Mouse (Mus musculus) CH12.LX (cell line): ENCODE measurements around the gene Cfap44. TPM values are rescaled to one million over a fixed set of nuclear protein-coding genes. Genes with fewer than 3 reads are reported as not detected.

Experiments used
- DNase-seq: peaks from one replicate; pipeline ENCODE4 v3.0.0-alpha.2; 2013; ENCODE audit errors: extremely low read depth
- H3K27ac ChIP-seq: 2 replicates; pipeline ENCODE4 v1.5.1; 2012; ENCODE audit warnings: low read depth, mild to moderate bottlenecking, control low read depth, moderate library complexity; ENCODE audit not compliant: insufficient read depth
- H3K27me3 ChIP-seq: replicated peaks from 2 replicates; pipeline ENCODE3; 2012; ENCODE audit warnings: inconsistent platforms
- H3K36me3 ChIP-seq, 2 experiments: replicated peaks in 1 of 2; 2 replicates each; pipeline versions ENCODE3 to v1.6.1; 2012; ENCODE audit warnings: inconsistent platforms in 1 of 2, low read length in 1 of 2, mild to moderate bottlenecking in 1 of 2, mixed read lengths in 1 of 2, moderate library complexity in 1 of 2; ENCODE audit not compliant: control insufficient read depth in 1 of 2, insufficient read depth in 1 of 2
- H3K4me1 ChIP-seq, 2 experiments: 2 replicates each; pipeline ENCODE4 v1.6.1; 2012; ENCODE audit warnings: inconsistent platforms in 1 of 2, moderate library complexity in 1 of 2; ENCODE audit not compliant: insufficient read depth in 2 of 2, control insufficient read depth in 1 of 2
- H3K4me2 ChIP-seq: 2 replicates; pipeline ENCODE4 v1.6.1; 2012; ENCODE audit warnings: low read depth, mild to moderate bottlenecking, control low read depth; ENCODE audit not compliant: poor library complexity, insufficient read depth, severe bottlenecking
- H3K4me3 ChIP-seq, 3 experiments: fragments of 150-350 bp in 1 of 3; sonication (generic) in 1 of 3; replicated peaks in 1 of 3; 2 replicates each; pipeline versions ENCODE3 to v1.5.1; 2011 to 2012; ENCODE audit warnings: low read depth in 2 of 3, low read length in 2 of 3, mild to moderate bottlenecking in 2 of 3, moderate library complexity in 2 of 3, control low read depth in 1 of 3, improper control_type of control experiment in 1 of 3, inconsistent platforms in 1 of 3, mixed read lengths in 1 of 3; ENCODE audit not compliant: poor library complexity in 1 of 3
- H3K79me2 ChIP-seq: replicated peaks from 2 replicates; pipeline ENCODE4 v1.6.1; 2012; ENCODE audit warnings: mild to moderate bottlenecking, moderate library complexity; ENCODE audit not compliant: control insufficient read depth, poor library complexity, insufficient read depth, severe bottlenecking; ENCODE audit errors: extremely low read depth
- H3K9ac ChIP-seq: 2 replicates; pipeline ENCODE4 v1.6.1; 2012; ENCODE audit warnings: low read depth, mild to moderate bottlenecking, control low read depth, moderate library complexity; ENCODE audit not compliant: insufficient read depth
- H3K9me3 ChIP-seq: replicated peaks from 2 replicates; pipeline ENCODE3; 2012; ENCODE audit warnings: low read length, inconsistent platforms, mixed read lengths
- BHLHE40 ChIP-seq: IDR thresholded peaks from 2 replicates; pipeline ENCODE4 v1.6.1; 2011; ENCODE audit warnings: mild to moderate bottlenecking, low read depth, low read length, improper control_type of control experiment
- CTCF ChIP-seq, 2 experiments: IDR thresholded peaks in 1 of 2; conservative IDR thresholded peaks in 1 of 2; 2 replicates each; pipeline ENCODE4 v1.5.1; 2011 to 2012; ENCODE audit warnings: low read depth in 2 of 2, low read length in 2 of 2, improper control_type of control experiment in 1 of 2, inconsistent platforms in 1 of 2, mild to moderate bottlenecking in 1 of 2, moderate library complexity in 1 of 2
- E2F4 ChIP-seq: IDR thresholded peaks from 2 replicates; pipeline ENCODE4 v1.6.1; 2011; ENCODE audit warnings: low read depth, low read length, improper control_type of control experiment; ENCODE audit not compliant: insufficient replicate concordance
- EP300 ChIP-seq: IDR thresholded peaks from 2 replicates; pipeline ENCODE4 v1.6.1; 2011; ENCODE audit warnings: low read length, improper control_type of control experiment
- ETS1 ChIP-seq: conservative IDR thresholded peaks from 2 replicates; pipeline ENCODE4 v1.6.1; 2012; ENCODE audit warnings: low read depth, mild to moderate bottlenecking, inconsistent platforms, low read length, improper control_type of control experiment, moderate library complexity
- GABPA ChIP-seq: IDR thresholded peaks from 2 replicates; pipeline ENCODE4 v1.6.1; 2012; ENCODE audit warnings: low read depth, low read length, improper control_type of control experiment, inconsistent platforms; ENCODE audit not compliant: insufficient replicate concordance
- JUND ChIP-seq: conservative IDR thresholded peaks from 2 replicates; pipeline ENCODE4 v1.6.1; 2011; ENCODE audit warnings: low read depth, low read length, improper control_type of control experiment
- MEF2A ChIP-seq: IDR thresholded peaks from 2 replicates; pipeline ENCODE4 v1.6.1; 2014; ENCODE audit warnings: low read depth, mild to moderate bottlenecking, inconsistent platforms, low read length, improper control_type of control experiment, borderline replicate concordance
- MYC ChIP-seq: IDR thresholded peaks from 2 replicates; pipeline ENCODE4 v1.6.1; 2011; ENCODE audit warnings: low read depth, mild to moderate bottlenecking, improper control_type of control experiment, low read length
- POLR2A ChIP-seq: IDR thresholded peaks from 2 replicates; pipeline ENCODE4 v1.6.1; 2011; ENCODE audit warnings: low read depth, mild to moderate bottlenecking, improper control_type of control experiment, low read length
- RAD21 ChIP-seq: IDR thresholded peaks from 2 replicates; pipeline ENCODE4 v1.6.1; 2011; ENCODE audit warnings: low read depth, mild to moderate bottlenecking, low read length, improper control_type of control experiment, moderate library complexity
- RCOR1 ChIP-seq: conservative IDR thresholded peaks from 2 replicates; pipeline ENCODE4 v1.6.1; 2012; ENCODE audit warnings: low read depth, mild to moderate bottlenecking, inconsistent platforms, low read length, improper control_type of control experiment
- SIN3A ChIP-seq: IDR thresholded peaks from 2 replicates; pipeline ENCODE4 v1.6.1; 2012; ENCODE audit warnings: low read length, improper control_type of control experiment, inconsistent platforms
- TCF12 ChIP-seq: IDR thresholded peaks from 2 replicates; pipeline ENCODE4 v1.6.1; 2014; ENCODE audit warnings: low read depth, mild to moderate bottlenecking, inconsistent platforms, low read length, improper control_type of control experiment
- ZKSCAN1 ChIP-seq: IDR thresholded peaks from 2 replicates; pipeline ENCODE4 v1.6.1; 2012; ENCODE audit warnings: low read depth, inconsistent platforms, low read length, improper control_type of control experiment, borderline replicate concordance
- dilution Hi-C: fragments of 300-500 bp; cut with MboI; formaldehyde crosslinking; loops from 2 replicates; pipeline ENCODE4 v1.14.3; 2020; ENCODE audit warnings: low sequenced_read_pairs; ENCODE audit not compliant: extremely low pct_unique_long_range_greater_than_20kb, extremely low pct_ligation_motif_present
- in situ Hi-C: fragments of 300-500 bp; cut with MboI; formaldehyde crosslinking; loops from 3 replicates; pipeline ENCODE4 v1.14.3; 2019; ENCODE audit warnings: low sequenced_read_pairs, low pct_ligation_motif_present, low pct_unique_long_range_greater_than_20kb, mixed read lengths
- polyA plus RNA-seq: library from polyadenylated mRNA; unstranded; fragments of >175 nt; gene quantifications from 2 replicates; pipeline ENCODE4 v1.2.1, GENCODE M21; 2012; ENCODE audit warnings: low read depth; ENCODE audit not compliant: insufficient read length
- total RNA-seq, 2 experiments: library from RNA; depleted of rRNA; stranded (reverse); fragments of 300-350 nt in 1 of 2; fragments of >200 nt in 1 of 2; gene quantifications; 2 replicates each; pipeline ENCODE4 v1.2.3; 2012 to 2014

Gene Cfap44
- total and polyA plus RNA-seq, 3 experiments: not detected

GRCm38 (mm10) chr16:44502325-44502724, 107.7 kb downstream of the Cfap44 start:
- H3K79me2 ChIP-seq: no peaks in the 10 kb centered on the region
- H3K27me3 ChIP-seq: no peaks in the 10 kb centered on the region
- H3K9me3 ChIP-seq: peaks cover 11% of the 10 kb centered on the region
- no peak overlapping the region for H3K27ac ChIP-seq
- no peak overlapping the region for H3K4me3 ChIP-seq
- DNase-seq: no peak
- dilution Hi-C loops: no loop called here
- H3K36me3 ChIP-seq: peaks cover 0 to 70% of the 10 kb centered on the region in 2 experiments
- H3K9ac ChIP-seq: no peak overlapping the region
- in situ Hi-C loops: no loop called here
- H3K4me2 ChIP-seq: no peak overlapping the region
- H3K4me1 ChIP-seq: peaks cover 0 to 40% of the 10 kb centered on the region in 2 experiments; a peak in 3 of 4 replicates
- TF ChIP-seq E2F4 (no peak), POLR2A (no peak), ETS1 (no peak), CTCF (conservative IDR thresholded peaks at IDR 0.05 in 1 of 2, IDR thresholded peaks at IDR 0.05 in 1 of 2; ENCODE audit: low read depth in 2 of 2, low read length in 2 of 2) (no peak), ZKSCAN1 (no peak), RCOR1 (no peak)

GRCm38 (mm10) chr16:44502895-44503575, 108.4 kb downstream of the Cfap44 start:
- Histone ChIP-seq H3K36me3 (peaks cover 0 to 69% of the 10 kb centered on the region in 2 experiments), H3K9me3 (peaks cover 11% of the 10 kb centered on the region), H3K4me3 (no peak overlapping the region), H3K27me3 (no peaks in the 10 kb centered on the region), H3K4me1 (peaks cover 0 to 42% of the 10 kb centered on the region in 2 experiments; a peak in 3 of 4 replicates), H3K9ac (no peak overlapping the region), H3K4me2 (no peak overlapping the region), H3K79me2 (no peaks in the 10 kb centered on the region), H3K27ac (no peak overlapping the region)
- dilution Hi-C loops (no loop called here), in situ Hi-C loops (no loop called here)
- no peak for DNase-seq
- TF ChIP-seq MEF2A (no peak), EP300 (no peak), MYC (no peak), GABPA (no peak), ETS1 (peak; percentile 29), BHLHE40 (peak; percentile 42), TCF12 (no peak), SIN3A (no peak), RAD21 (no peak), JUND (no peak)
